Mouse (Mus musculus): ENCODE data around the gene Arhgef10l.

DNA sequence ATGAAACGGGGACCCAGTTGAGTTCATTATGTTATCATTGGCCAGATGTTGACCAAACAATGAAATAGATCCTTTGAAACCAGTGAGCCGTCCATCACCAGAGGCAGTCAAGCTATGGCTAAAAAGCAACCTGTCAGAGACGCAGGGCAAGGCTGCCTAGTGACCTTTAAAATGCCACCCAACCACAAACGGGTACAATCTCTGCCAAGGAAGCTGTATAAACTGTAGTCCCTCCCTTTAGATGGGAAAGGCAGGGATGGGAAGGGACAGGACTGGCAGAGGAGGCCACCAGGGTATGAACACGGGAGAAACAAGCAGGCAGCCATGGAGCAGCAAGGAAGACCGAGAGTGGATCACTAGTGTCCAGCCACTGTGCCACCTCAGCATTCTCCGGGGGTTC, 759 bp downstream of the Arhgef10l start:
- TF ChIP-seq CTCF (IDR thresholded peaks at IDR 0.05; ENCODE audit: low read depth) (no peak), EP300 (IDR thresholded peaks at IDR 0.05; ENCODE audit: low read depth) (no peak)

Measured in liver, postnatal 0 days (tissue).